Mouse (Mus musculus) ES-E14 (cell line): ENCODE data around the gene Nmur1.

Experiments
- CHD2 ChIP-seq: IDR thresholded peaks from 2 replicates; pipeline ENCODE4 v1.6.1; 2014; ENCODE audit warnings: mild to moderate bottlenecking, low read depth, low read length, inconsistent platforms
- HCFC1 ChIP-seq: IDR thresholded peaks from 2 replicates; pipeline ENCODE4 v1.6.1; 2012; ENCODE audit warnings: low read length, inconsistent platforms, borderline replicate concordance; ENCODE audit not compliant: insufficient read depth
- ZC3H11A ChIP-seq: IDR thresholded peaks from 2 replicates; pipeline ENCODE4 v1.6.1; 2012; ENCODE audit warnings: low read depth, mild to moderate bottlenecking, inconsistent platforms, low read length, borderline replicate concordance

- TF ChIP-seq CHD2 (no peak), HCFC1 (no peak), ZC3H11A (no peak)
These were observed 47.4 kb downstream of the Nmur1 start for GRCm38 (mm10) chr1:86378662-86379061.
